In genomic region chr1:182087753-182088633, GRCm38 (mm10) we compare ENCODE assay signal across 10 mouse cellular contexts. TPM values are rescaled to one million over a fixed set of nuclear protein-coding genes. Genes with fewer than 3 reads are reported as not detected.
DNase-seq lines count a peak whose midpoint lies in the region; ATAC-seq and TF ChIP-seq lines count a peak whose summit lies in the region.
"Had no signal": no experiment of that assay in that cellular context is flagged by ENCODE, and none has a peak within 500 bp of the region (broad histone marks: within the 10 kb centered on the region; RNA-seq: fewer than 3 reads in every experiment).

No protein-coding gene starts in this region.

- no peak overlapping the region for H3K9ac ChIP-seq in intestine, embryonic 14.5 days (ENCODE audit: low read length)
- H3K9ac ChIP-seq in intestine, embryonic 16.5 days (ENCODE audit: low read depth, low read length) = no peak overlapping the region
- H3K9ac ChIP-seq in forebrain, embryonic 16.5 days (replicated peaks; ENCODE audit: low read depth, low read length) = no peak overlapping the region
- H3K9ac ChIP-seq: liver, embryonic 12.5 days; neural tube, embryonic 12.5 days had no signal

- no peaks in the 10 kb centered on the region for H3K27me3 ChIP-seq in intestine, embryonic 14.5 days (replicated peaks; ENCODE audit: control insufficient read depth, insufficient read depth, low read length)
- no peaks in the 10 kb centered on the region for H3K27me3 ChIP-seq in intestine, embryonic 16.5 days (replicated peaks; ENCODE audit: control insufficient read depth, insufficient read depth, low read length)
- no peaks in the 10 kb centered on the region; the same call in 1 of the 2 replicates for H3K27me3 ChIP-seq in cerebellum, adult 2 months (ENCODE audit: control insufficient read depth, insufficient read depth, low read length)
- H3K27me3 ChIP-seq in forebrain, embryonic 16.5 days (replicated peaks; ENCODE audit: control insufficient read depth, insufficient read depth, low read length) = no peaks in the 10 kb centered on the region
- H3K27me3 ChIP-seq: liver, embryonic 12.5 days; neural tube, embryonic 12.5 days had no signal

- no peak for TF ChIP-seq POLR2A in embryonic fibroblast, embryonic 13.5 days (IDR thresholded peaks at IDR 0.05; ENCODE audit: low read depth, low read length)
- no peak for TF ChIP-seq POLR2A in cerebellum, adult 2 months (IDR thresholded peaks at IDR 0.05; ENCODE audit: borderline replicate concordance, insufficient read depth, low read length)

- H3K4me3 ChIP-seq in intestine, embryonic 14.5 days (ENCODE audit: low read depth, low read length) = no peak overlapping the region
- H3K4me3 ChIP-seq in intestine, embryonic 16.5 days (ENCODE audit: low read length) = no peak overlapping the region
- H3K4me3 ChIP-seq in embryonic fibroblast, embryonic 13.5 days (ENCODE audit: insufficient read depth, low read length) = no peak overlapping the region
- H3K4me3 ChIP-seq in cerebellum, adult 2 months (replicated peaks; ENCODE audit: insufficient read depth, low read depth, low read length) = no peak overlapping the region
- H3K4me3 ChIP-seq in forebrain, embryonic 16.5 days (replicated peaks; ENCODE audit: low read length) = no peak overlapping the region
- H3K4me3 ChIP-seq: liver, embryonic 12.5 days; neural tube, embryonic 12.5 days had no signal

- ATAC-seq in intestine, embryonic 14.5 days (replicated peaks; ENCODE audit: low FRiP score, low TSS enrichment, low read depth) = no peak
- ATAC-seq in intestine, embryonic 16.5 days = no peak
- ATAC-seq in erythroid progenitor cell, adult 5-6 weeks (replicated peaks; ENCODE audit: low FRiP score, poor library complexity, severe bottlenecking) = no peak
- no peak for ATAC-seq in forebrain, embryonic 16.5 days

- no peaks in the 10 kb centered on the region for H3K9me3 ChIP-seq in intestine, embryonic 14.5 days (ENCODE audit: control insufficient read depth, low read length)
- no peaks in the 10 kb centered on the region for H3K9me3 ChIP-seq in intestine, embryonic 16.5 days (ENCODE audit: control insufficient read depth, low read length)
- no peaks in the 10 kb centered on the region for H3K9me3 ChIP-seq in forebrain, embryonic 16.5 days (ENCODE audit: control insufficient read depth, low read length)
- H3K9me3 ChIP-seq: liver, embryonic 12.5 days; neural tube, embryonic 12.5 days had no signal

- no peaks in the 10 kb centered on the region for H3K36me3 ChIP-seq in intestine, embryonic 14.5 days (ENCODE audit: control insufficient read depth, insufficient read depth, low read length)
- H3K36me3 ChIP-seq in intestine, embryonic 16.5 days (ENCODE audit: control insufficient read depth, insufficient read depth, low read length) = no peaks in the 10 kb centered on the region
- H3K36me3 ChIP-seq in forebrain, embryonic 16.5 days (ENCODE audit: control insufficient read depth, insufficient read depth) = no peaks in the 10 kb centered on the region
- H3K36me3 ChIP-seq: liver, embryonic 12.5 days; neural tube, embryonic 12.5 days had no signal

- DNase-seq in intestine, embryonic 14.5 days (ENCODE audit: low spot score) = no peak
- DNase-seq in NIH3T3 (ENCODE audit: low read depth) = peak; percentile 91
- DNase-seq in lung, postnatal 10 days = peak; percentile 66
- no peak for DNase-seq in cerebellum, adult 2 months

- TF ChIP-seq CTCF in embryonic fibroblast, embryonic 13.5 days (IDR thresholded peaks at IDR 0.05; ENCODE audit: borderline replicate concordance, insufficient read depth, low read length) = no peak
- TF ChIP-seq CTCF in cerebellum, adult 2 months (IDR thresholded peaks at IDR 0.05; ENCODE audit: borderline replicate concordance, insufficient read depth, low read depth, low read length) = no peak

- H3K4me1 ChIP-seq in intestine, embryonic 14.5 days (replicated peaks; ENCODE audit: control insufficient read depth, insufficient read depth, low read length) = peaks cover 42% of the 10 kb centered on the region
- peaks cover 47% of the 10 kb centered on the region for H3K4me1 ChIP-seq in intestine, embryonic 16.5 days (ENCODE audit: control insufficient read depth, insufficient read depth, low read length)
- H3K4me1 ChIP-seq in embryonic fibroblast, embryonic 13.5 days (ENCODE audit: control insufficient read depth, insufficient read depth, low read length) = peaks cover 21% of the 10 kb centered on the region; the same call in 1 of the 2 replicates
- peaks cover 15% of the 10 kb centered on the region for H3K4me1 ChIP-seq in cerebellum, adult 2 months (ENCODE audit: control insufficient read depth, insufficient read depth, low read length)
- peaks cover 13% of the 10 kb centered on the region for H3K4me1 ChIP-seq in forebrain, embryonic 16.5 days (replicated peaks; ENCODE audit: control insufficient read depth, insufficient read depth, low read length)

- H3K27ac ChIP-seq in intestine, embryonic 14.5 days (ENCODE audit: low read depth) = peak overlapping the region; percentile 72; the same call in 1 of the 2 replicates
- no peak overlapping the region for H3K27ac ChIP-seq in intestine, embryonic 16.5 days (ENCODE audit: low read length)
- peak overlapping the region; percentile 68 for H3K27ac ChIP-seq in embryonic fibroblast, embryonic 13.5 days (ENCODE audit: insufficient read depth, low read length)
- no peak overlapping the region for H3K27ac ChIP-seq in cerebellum, adult 2 months (ENCODE audit: insufficient read depth, low read length)
- H3K27ac ChIP-seq in forebrain, embryonic 16.5 days (ENCODE audit: low read length) = no peak overlapping the region
- H3K27ac ChIP-seq: liver, embryonic 12.5 days; neural tube, embryonic 12.5 days had no signal

- no peak overlapping the region for H3K4me2 ChIP-seq in intestine, embryonic 14.5 days (ENCODE audit: low read length)
- no peak overlapping the region for H3K4me2 ChIP-seq in intestine, embryonic 16.5 days (ENCODE audit: low read depth, low read length)
- no peak overlapping the region for H3K4me2 ChIP-seq in forebrain, embryonic 16.5 days (ENCODE audit: low read length)
- H3K4me2 ChIP-seq: liver, embryonic 12.5 days; neural tube, embryonic 12.5 days had no signal

- WGBS in intestine, embryonic 14.5 days = 82% methylated on average over 14 of the region's 14 CpGs
- WGBS in intestine, embryonic 16.5 days = 79% methylated on average over 14 of the region's 14 CpGs
- 69% methylated on average over 14 of the region's 14 CpGs for WGBS in cerebellum, adult 2 months
- WGBS in forebrain, embryonic 16.5 days = 86% methylated on average over 14 of the region's 14 CpGs

RNA-seq across cellular contexts. Expression of gene Srp9, which starts 36.5 kb away (rescaled TPM):
- 134 and 142 TPM in 2 replicates for polyA plus RNA-seq in intestine, embryonic 14.5 days (2014; fragmentation: Nextera tagmentation; extraction: Ambion mirVana)
- polyA plus RNA-seq in intestine, embryonic 16.5 days (2015; fragmentation: Nextera tagmentation; extraction: Ambion mirVana) = 135 and 142 TPM in 2 replicates
- polyA plus RNA-seq in embryonic fibroblast, embryonic 13.5 days (2011; ENCODE audit: insufficient read length, low read depth, missing spikeins) = 86.9 and 91.6 TPM in 2 replicates
- 54.5 and 62.7 TPM in 2 replicates for total RNA-seq in erythroid progenitor cell, adult 5-6 weeks (2015; ENCODE audit: low replicate concordance)
- total RNA-seq in erythroid progenitor cell, adult 5-6 weeks (2017; ENCODE audit: low replicate concordance) = 24.2 and 58.1 TPM in 2 replicates
- polyA plus RNA-seq in cerebellum, adult 2 months (2012; rRNA removed) = 113 and 124 TPM in 2 replicates
- 125 and 126 TPM in 2 replicates for polyA plus RNA-seq in forebrain, embryonic 16.5 days (2015; fragmentation: Nextera tagmentation; extraction: Ambion mirVana)

Comparison
In these comparisons a context has a peak if more than half of its experiments do, and no peak if none do; other contexts are left out.
1. H3K27ac ChIP-seq: peak in intestine, embryonic 14.5 days (single experiment) and embryonic fibroblast, embryonic 13.5 days (single experiment); none in intestine, embryonic 16.5 days (single experiment), cerebellum, adult 2 months (single experiment) and forebrain, embryonic 16.5 days (single experiment).
2. DNase-seq: peak in NIH3T3 (single experiment) and lung, postnatal 10 days (single experiment); none in intestine, embryonic 14.5 days (single experiment) and cerebellum, adult 2 months (0 of 2).